Mouse (Mus musculus) kidney, embryonic 16.5 days (tissue): ENCODE measurements around the gene Herpud2. TPM values are rescaled to one million over a fixed set of nuclear protein-coding genes. Genes with fewer than 3 reads are reported as not detected.

Experiments
- ATAC-seq: fragments of 200-750 bp; cut with Nextera tagmentation; 2 replicates; pipeline ENCODE4 v1.8.0; 2017; ENCODE audit warnings: moderate TSS enrichment; ENCODE audit not compliant: low FRiP score, low TSS enrichment
- H3K27ac ChIP-seq: fragments of 300-500 bp; sonication (generic); 2 replicates; pipeline ENCODE4 v1.5.1; 2014; ENCODE audit warnings: low read length
- H3K27me3 ChIP-seq: fragments of 300-500 bp; sonication (generic); 2 replicates; pipeline ENCODE4 v1.6.1; 2014; ENCODE audit warnings: low read length, control low read depth, mixed read lengths; ENCODE audit not compliant: insufficient read depth
- H3K36me3 ChIP-seq: fragments of 300-500 bp; sonication (generic); 2 replicates; pipeline ENCODE4 v1.6.1; 2014; ENCODE audit warnings: low read length, control low read depth, mixed read lengths; ENCODE audit not compliant: insufficient read depth
- H3K4me1 ChIP-seq: fragments of 300-500 bp; sonication (generic); 2 replicates; pipeline ENCODE4 v1.6.1; 2014; ENCODE audit warnings: low read length, control low read depth, mixed read lengths; ENCODE audit not compliant: insufficient read depth
- H3K4me2 ChIP-seq: fragments of 300-500 bp; sonication (generic); replicated peaks from 2 replicates; pipeline ENCODE4 v1.6.1; 2014; ENCODE audit warnings: low read depth, low read length
- H3K4me3 ChIP-seq: fragments of 300-500 bp; sonication (generic); 2 replicates; pipeline ENCODE4 v1.5.1; 2014; ENCODE audit warnings: mild to moderate bottlenecking, low read length
- H3K9ac ChIP-seq: fragments of 300-500 bp; sonication (generic); replicated peaks from 2 replicates; pipeline ENCODE4 v1.6.1; 2014; ENCODE audit warnings: low read length
- H3K9me3 ChIP-seq: fragments of 300-500 bp; sonication (generic); 2 replicates; pipeline ENCODE4 v1.6.1; 2016; ENCODE audit warnings: low read length, control low read depth
- WGBS: fragments of 180-500 bp; shearing (Covaris S2); extraction: QIAGEN DNeasy Blood & Tissue Kit; methylation state at CpG from one replicate; pipeline ENCODE4 v1.1.7; 2014; 5-methylcytosine and 5-hydroxymethylcytosine counted together
- polyA plus RNA-seq: library from polyadenylated mRNA; unstranded; fragments of >200 nt; fragmentation: Nextera tagmentation; extraction: Ambion mirVana; gene quantifications from 2 replicates; pipeline ENCODE4 v1.2.1, GENCODE M21; 2015

Herpud2 gene
- polyA plus RNA-seq: 29.1 and 29.2 TPM in 2 replicates

- WGBS: 0% methylated on average over 47 of the region's 51 CpGs
- peak within 1 kb of the TSS; percentile 88 for H3K4me3 ChIP-seq
- peak within 1 kb of the TSS; percentile 91 for H3K9ac ChIP-seq
- peaks cover 24% of the 10 kb centered on the region for H3K4me1 ChIP-seq
- H3K4me2 ChIP-seq: peak within 1 kb of the TSS; percentile 85
- H3K36me3 ChIP-seq: no peaks in the 10 kb centered on the region
- no peaks in the 10 kb centered on the region for H3K9me3 ChIP-seq
- H3K27ac ChIP-seq: peak within 1 kb of the TSS; percentile 99
- H3K27me3 ChIP-seq: no peaks in the 10 kb centered on the region
- ATAC-seq: peak; percentile 99
Measured at GRCm38 (mm10) chr9:25151611-25152241, at the start of gene Herpud2. Gene Herpud2 (minus strand): TSS chr9:25151820.

- no peak overlapping the region for H3K9ac ChIP-seq
- no peak for ATAC-seq
- no peaks in the 10 kb centered on the region for H3K9me3 ChIP-seq
- H3K27ac ChIP-seq: no peak overlapping the region
- no peak overlapping the region for H3K4me2 ChIP-seq
- H3K4me1 ChIP-seq: peaks cover 5% of the 10 kb centered on the region; the same call in 1 of the 2 replicates
- H3K27me3 ChIP-seq: no peaks in the 10 kb centered on the region
- 79% methylated on average over 3 of the region's 3 CpGs for WGBS
- H3K36me3 ChIP-seq: no peaks in the 10 kb centered on the region
- no peak overlapping the region for H3K4me3 ChIP-seq
Measured at GRCm38 (mm10) chr9:25200987-25201386, 49.4 kb upstream of the Herpud2 start.

GRCm38 (mm10) chr9:25200148-25200547, 48.5 kb upstream of the Herpud2 start:
- peaks cover 5% of the 10 kb centered on the region; the same call in 1 of the 2 replicates for H3K4me1 ChIP-seq
- WGBS: 81% methylated on average over 3 of the region's 3 CpGs

GRCm38 (mm10) chr9:25196746-25197145, 45.1 kb upstream of the Herpud2 start:
- no peaks in the 10 kb centered on the region for H3K9me3 ChIP-seq
- H3K27me3 ChIP-seq: no peaks in the 10 kb centered on the region
- no peaks in the 10 kb centered on the region for H3K36me3 ChIP-seq
- no peak overlapping the region for H3K4me2 ChIP-seq
- H3K4me1 ChIP-seq: peaks cover 2% of the 10 kb centered on the region; the same call in 1 of the 2 replicates
- no peak overlapping the region for H3K4me3 ChIP-seq
- H3K27ac ChIP-seq: no peak overlapping the region
- no peak overlapping the region for H3K9ac ChIP-seq
- 84% methylated on average over 5 of the region's 5 CpGs for WGBS
- ATAC-seq: no peak

More at GRCm38 (mm10) chr9:25200148-25200547, 48.5 kb upstream of the Herpud2 start:
- Histone ChIP-seq H3K27me3 (no peaks in the 10 kb centered on the region), H3K9me3 (no peaks in the 10 kb centered on the region), H3K4me2 (no peak overlapping the region), H3K4me3 (no peak overlapping the region), H3K9ac (no peak overlapping the region), H3K27ac (no peak overlapping the region), H3K36me3 (no peaks in the 10 kb centered on the region)
- no peak for ATAC-seq

GRCm38 (mm10) chr9:25191612-25192011, 40.0 kb upstream of the Herpud2 start:
- 78% methylated on average over 2 of the region's 2 CpGs for WGBS
- Histone ChIP-seq H3K27ac (no peak overlapping the region), H3K27me3 (no peaks in the 10 kb centered on the region), H3K4me3 (no peak overlapping the region), H3K9me3 (no peaks in the 10 kb centered on the region), H3K36me3 (no peaks in the 10 kb centered on the region), H3K9ac (no peak overlapping the region), H3K4me2 (no peak overlapping the region), H3K4me1 (no peaks in the 10 kb centered on the region)
- ATAC-seq: no peak

- Histone ChIP-seq H3K9me3 (no peaks in the 10 kb centered on the region), H3K27ac (no peak overlapping the region), H3K27me3 (no peaks in the 10 kb centered on the region), H3K36me3 (no peaks in the 10 kb centered on the region), H3K4me3 (no peak overlapping the region), H3K9ac (no peak overlapping the region), H3K4me2 (no peak overlapping the region), H3K4me1 (no peaks in the 10 kb centered on the region)
- 81% methylated on average over 4 of the region's 4 CpGs for WGBS
- ATAC-seq: no peak
Measured at GRCm38 (mm10) chr9:25186501-25186900, 34.9 kb upstream of the Herpud2 start.

- Histone ChIP-seq H3K4me1 (no peaks in the 10 kb centered on the region), H3K36me3 (no peaks in the 10 kb centered on the region), H3K9me3 (no peaks in the 10 kb centered on the region), H3K4me2 (no peak overlapping the region), H3K27me3 (no peaks in the 10 kb centered on the region), H3K9ac (no peak overlapping the region), H3K4me3 (no peak overlapping the region), H3K27ac (no peak overlapping the region)
- WGBS: 57% methylated on average over 7 of the region's 7 CpGs
- no peak for ATAC-seq
Measured at GRCm38 (mm10) chr9:25185854-25186253, 34.2 kb upstream of the Herpud2 start.

- H3K27me3 ChIP-seq: no peaks in the 10 kb centered on the region
- no peak for ATAC-seq
Measured at GRCm38 (mm10) chr9:25184606-25185005, 33.0 kb upstream of the Herpud2 start.

GRCm38 (mm10) chr9:25178066-25178465, 26.4 kb upstream of the Herpud2 start:
- no peak overlapping the region for H3K4me3 ChIP-seq
- no peaks in the 10 kb centered on the region for H3K9me3 ChIP-seq
- no peak overlapping the region for H3K4me2 ChIP-seq
- 72% methylated on average over 3 of the region's 3 CpGs for WGBS
- peak overlapping the region; percentile 35; the same call in 1 of the 2 replicates for H3K27ac ChIP-seq
- no peak overlapping the region for H3K9ac ChIP-seq
- H3K27me3 ChIP-seq: no peaks in the 10 kb centered on the region
- no peak for ATAC-seq
- no peaks in the 10 kb centered on the region for H3K36me3 ChIP-seq
- H3K4me1 ChIP-seq: peaks cover 15% of the 10 kb centered on the region; the same call in 1 of the 2 replicates

More at GRCm38 (mm10) chr9:25184606-25185005, 33.0 kb upstream of the Herpud2 start:
- H3K4me1 ChIP-seq: no peaks in the 10 kb centered on the region
- no peak overlapping the region for H3K9ac ChIP-seq
- WGBS: 89% methylated on average over 2 of the region's 2 CpGs
- no peaks in the 10 kb centered on the region for H3K9me3 ChIP-seq
- no peak overlapping the region for H3K27ac ChIP-seq
- H3K4me3 ChIP-seq: no peak overlapping the region
- no peaks in the 10 kb centered on the region for H3K36me3 ChIP-seq
- no peak overlapping the region for H3K4me2 ChIP-seq

- Histone ChIP-seq H3K4me1 (peaks cover 15% of the 10 kb centered on the region; the same call in 1 of the 2 replicates), H3K27ac (peak overlapping the region; percentile 61), H3K4me3 (no peak overlapping the region), H3K9ac (no peak overlapping the region), H3K4me2 (no peak overlapping the region), H3K27me3 (no peaks in the 10 kb centered on the region), H3K9me3 (no peaks in the 10 kb centered on the region), H3K36me3 (no peaks in the 10 kb centered on the region)
- ATAC-seq: peak; percentile 33; the same call in 1 of the 2 replicates
- 61% methylated on average over 5 of the region's 5 CpGs for WGBS
Measured at GRCm38 (mm10) chr9:25177201-25177600, 25.6 kb upstream of the Herpud2 start.
